Mouse (Mus musculus) forebrain, embryonic 12.5 days (tissue): ENCODE data around the gene Fbxl19. TPM values are rescaled to one million over a fixed set of nuclear protein-coding genes. Genes with fewer than 3 reads are reported as not detected.

Experiments
- ATAC-seq: fragments of 200-750 bp; cut with Nextera tagmentation; 2 replicates; pipeline ENCODE4 v1.8.0; 2017; ENCODE audit warnings: moderate TSS enrichment; ENCODE audit not compliant: low FRiP score
- H3K27ac ChIP-seq: fragments of 300-500 bp; sonication (generic); 2 replicates; pipeline ENCODE4 v1.5.1; 2016; ENCODE audit warnings: mild to moderate bottlenecking
- H3K27me3 ChIP-seq: fragments of 300-500 bp; sonication (generic); 2 replicates; pipeline ENCODE4 v1.6.1; 2016; ENCODE audit warnings: mild to moderate bottlenecking
- H3K36me3 ChIP-seq: fragments of 300-500 bp; sonication (generic); replicated peaks from 2 replicates; pipeline ENCODE4 v1.6.1; 2016; ENCODE audit warnings: mild to moderate bottlenecking
- H3K4me1 ChIP-seq: fragments of 300-500 bp; sonication (generic); 2 replicates; pipeline ENCODE4 v1.6.1; 2016
- H3K4me2 ChIP-seq: fragments of 300-500 bp; sonication (generic); 2 replicates; pipeline ENCODE4 v1.6.1; 2016; ENCODE audit warnings: mild to moderate bottlenecking, moderate library complexity
- H3K4me3 ChIP-seq: fragments of 300-500 bp; sonication (generic); replicated peaks from 2 replicates; pipeline ENCODE4 v1.5.1; 2016; ENCODE audit warnings: mild to moderate bottlenecking
- H3K9ac ChIP-seq: fragments of 300-500 bp; sonication (generic); 2 replicates; pipeline ENCODE4 v1.6.1; 2016; ENCODE audit warnings: mild to moderate bottlenecking
- H3K9me3 ChIP-seq: fragments of 300-500 bp; sonication (generic); 2 replicates; pipeline ENCODE4 v1.6.1; 2016
- WGBS: fragments of 180-500 bp; shearing (Covaris S2); methylation state at CpG from one replicate; pipeline ENCODE4 v1.1.7; 2016; 5-methylcytosine and 5-hydroxymethylcytosine counted together
- polyA plus RNA-seq: library from polyadenylated mRNA; unstranded; fragments of >200 nt; fragmentation: Nextera tagmentation; extraction: Ambion mirVana; gene quantifications from 2 replicates; pipeline ENCODE4 v1.2.1, GENCODE M21; 2016

Gene Fbxl19
- polyA plus RNA-seq: 9.0 and 10.3 TPM in 2 replicates

GRCm38 (mm10) chr7:127744366-127745045 lies at the start of gene Fbxl19:
Gene Fbxl19, plus strand, starts transcription at chr7:127744543.
- ATAC-seq: no peak
- Histone ChIP-seq H3K27ac (peak within 1 kb of the TSS; percentile 94), H3K9me3 (no peaks in the 10 kb centered on the region), H3K36me3 (peaks cover 17% of the 10 kb centered on the region), H3K27me3 (no peaks in the 10 kb centered on the region), H3K4me3 (peak within 1 kb of the TSS; percentile 91), H3K4me2 (peak within 1 kb of the TSS; percentile 84), H3K9ac (peak within 1 kb of the TSS; percentile 96), H3K4me1 (peaks cover 25% of the 10 kb centered on the region)
- WGBS: 2% methylated on average over 26 of the region's 26 CpGs

- Histone ChIP-seq H3K27ac (no peak overlapping the region), H3K9me3 (no peaks in the 10 kb centered on the region), H3K9ac (no peak overlapping the region), H3K27me3 (no peaks in the 10 kb centered on the region), H3K4me2 (no peak overlapping the region), H3K36me3 (peaks cover 22% of the 10 kb centered on the region), H3K4me1 (no peaks in the 10 kb centered on the region), H3K4me3 (no peak overlapping the region)
- WGBS: 80% methylated on average over 6 of the region's 6 CpGs
- ATAC-seq: no peak
These were observed 45.4 kb upstream of the Fbxl19 start for GRCm38 (mm10) chr7:127698986-127699385.

- Histone ChIP-seq H3K27ac (no peak overlapping the region), H3K9me3 (no peaks in the 10 kb centered on the region), H3K9ac (no peak overlapping the region), H3K4me1 (no peaks in the 10 kb centered on the region), H3K27me3 (no peaks in the 10 kb centered on the region), H3K4me2 (no peak overlapping the region), H3K36me3 (peaks cover 34% of the 10 kb centered on the region), H3K4me3 (no peak overlapping the region)
- no peak for ATAC-seq
- 91% methylated on average over 3 of the region's 3 CpGs for WGBS
These were observed 43.5 kb upstream of the Fbxl19 start for GRCm38 (mm10) chr7:127700712-127701331.

GRCm38 (mm10) chr7:127703561-127704178 lies 40.7 kb upstream of the Fbxl19 start:
- Histone ChIP-seq H3K27me3 (no peaks in the 10 kb centered on the region), H3K9ac (no peak overlapping the region), H3K27ac (no peak overlapping the region), H3K4me3 (no peak overlapping the region), H3K4me2 (no peak overlapping the region), H3K36me3 (peaks cover 41% of the 10 kb centered on the region), H3K9me3 (no peaks in the 10 kb centered on the region), H3K4me1 (peaks cover 14% of the 10 kb centered on the region)
- WGBS: 94% methylated on average over 8 of the region's 8 CpGs
- no peak for ATAC-seq

- H3K36me3 ChIP-seq: peaks cover 41% of the 10 kb centered on the region
- H3K9ac ChIP-seq: no peak overlapping the region
- H3K4me1 ChIP-seq: peaks cover 20% of the 10 kb centered on the region
- 74% methylated on average over 6 of the region's 6 CpGs for WGBS
- no peak for ATAC-seq
- no peaks in the 10 kb centered on the region for H3K27me3 ChIP-seq
- no peak overlapping the region for H3K4me3 ChIP-seq
- no peak overlapping the region for H3K4me2 ChIP-seq
- H3K27ac ChIP-seq: no peak overlapping the region
- H3K9me3 ChIP-seq: no peaks in the 10 kb centered on the region
These were observed 39.7 kb upstream of the Fbxl19 start for GRCm38 (mm10) chr7:127704598-127704997.

- Histone ChIP-seq H3K4me1 (peaks cover 20% of the 10 kb centered on the region), H3K4me2 (no peak overlapping the region), H3K9ac (no peak overlapping the region; the same call in 1 of the 2 replicates), H3K27ac (no peak overlapping the region), H3K9me3 (no peaks in the 10 kb centered on the region), H3K4me3 (no peak overlapping the region), H3K36me3 (peaks cover 34% of the 10 kb centered on the region), H3K27me3 (no peaks in the 10 kb centered on the region)
- WGBS: 68% methylated on average over 4 of the region's 4 CpGs
- ATAC-seq: no peak
These were observed 38.6 kb upstream of the Fbxl19 start for GRCm38 (mm10) chr7:127705706-127706105.

GRCm38 (mm10) chr7:127707045-127707956 lies 37.0 kb upstream of the Fbxl19 start:
- Histone ChIP-seq H3K4me3 (peak overlapping the region; percentile 81), H3K36me3 (peaks cover 34% of the 10 kb centered on the region), H3K27me3 (no peaks in the 10 kb centered on the region), H3K27ac (peak overlapping the region; percentile 97), H3K4me1 (peaks cover 29% of the 10 kb centered on the region), H3K4me2 (peak overlapping the region; percentile 67), H3K9ac (peak overlapping the region; percentile 89), H3K9me3 (no peaks in the 10 kb centered on the region)
- 24% methylated on average over 22 of the region's 22 CpGs for WGBS
- no peak for ATAC-seq

GRCm38 (mm10) chr7:127707957-127708206 lies 36.5 kb upstream of the Fbxl19 start:
- peaks cover 35% of the 10 kb centered on the region for H3K4me1 ChIP-seq
- 2% methylated on average over 5 of the region's 5 CpGs for WGBS
- peak; percentile 19 for ATAC-seq

GRCm38 (mm10) chr7:127708207-127709078 lies 35.9 kb upstream of the Fbxl19 start, which contains the start of gene Bcl7c:
Gene Bcl7c, minus strand, starts transcription at chr7:127708933.
- peak within 1 kb of the TSS; percentile 81 for H3K4me3 ChIP-seq
- H3K9me3 ChIP-seq: no peaks in the 10 kb centered on the region
- peak within 1 kb of the TSS; percentile 97 for H3K27ac ChIP-seq
- H3K4me2 ChIP-seq: peak within 1 kb of the TSS; percentile 67
- peak; percentile 88 for ATAC-seq
- WGBS: under 1% methylated on average over 84 of the region's 90 CpGs
- H3K4me1 ChIP-seq: peaks cover 40% of the 10 kb centered on the region
- H3K27me3 ChIP-seq: no peaks in the 10 kb centered on the region
- H3K36me3 ChIP-seq: peaks cover 29% of the 10 kb centered on the region
- peak within 1 kb of the TSS; percentile 89 for H3K9ac ChIP-seq

More at GRCm38 (mm10) chr7:127707957-127708206, 36.5 kb upstream of the Fbxl19 start:
- Histone ChIP-seq H3K4me3 (peak overlapping the region; percentile 81), H3K27ac (peak overlapping the region; percentile 97), H3K9ac (peak overlapping the region; percentile 89), H3K4me2 (peak overlapping the region; percentile 67), H3K36me3 (peaks cover 34% of the 10 kb centered on the region), H3K9me3 (no peaks in the 10 kb centered on the region), H3K27me3 (no peaks in the 10 kb centered on the region)

GRCm38 (mm10) chr7:127709261-127709979 lies 34.9 kb upstream of the Fbxl19 start:
- Histone ChIP-seq H3K27me3 (no peaks in the 10 kb centered on the region), H3K4me1 (peaks cover 41% of the 10 kb centered on the region), H3K27ac (peak overlapping the region; percentile 97), H3K4me2 (peak overlapping the region; percentile 67), H3K9me3 (no peaks in the 10 kb centered on the region), H3K4me3 (peak overlapping the region; percentile 81), H3K9ac (no peak overlapping the region), H3K36me3 (peaks cover 19% of the 10 kb centered on the region)
- 86% methylated on average over 5 of the region's 5 CpGs for WGBS
- no peak for ATAC-seq

- no peaks in the 10 kb centered on the region for H3K27me3 ChIP-seq
- no peak overlapping the region for H3K4me2 ChIP-seq
- no peak overlapping the region for H3K9ac ChIP-seq
- no peak for ATAC-seq
- 91% methylated on average over 3 of the region's 3 CpGs for WGBS
- H3K27ac ChIP-seq: 0 out of 2 replicates have a peak overlapping the region, but pooled peaks have one; percentile 85
- H3K36me3 ChIP-seq: peaks cover 5% of the 10 kb centered on the region
- no peaks in the 10 kb centered on the region for H3K9me3 ChIP-seq
- H3K4me1 ChIP-seq: peaks cover 41% of the 10 kb centered on the region
- no peak overlapping the region for H3K4me3 ChIP-seq
These were observed 33.3 kb upstream of the Fbxl19 start for GRCm38 (mm10) chr7:127711031-127711430.
